Mouse (Mus musculus) heart, adult 2 months (tissue): ENCODE data around the gene Gm36028.

Experiments
- CTCF ChIP-seq: fragments of 200-600 bp; IDR thresholded peaks from 2 replicates; pipeline ENCODE4 v1.8.1; 2022; ENCODE audit warnings: antibody characterized with exemption, mild to moderate bottlenecking, moderate library complexity
- EP300 ChIP-seq: fragments of 200-500 bp; IDR thresholded peaks from 2 replicates; pipeline ENCODE4 v1.6.1; 2011; ENCODE audit warnings: low read depth, low read length, control low read depth; ENCODE audit not compliant: insufficient read depth
- POLR2A ChIP-seq: fragments of 200-500 bp; IDR thresholded peaks from 2 replicates; pipeline ENCODE4 v1.6.1; 2011; ENCODE audit warnings: mild to moderate bottlenecking, low read depth, low read length, control low read depth; ENCODE audit not compliant: insufficient read depth

DNA sequence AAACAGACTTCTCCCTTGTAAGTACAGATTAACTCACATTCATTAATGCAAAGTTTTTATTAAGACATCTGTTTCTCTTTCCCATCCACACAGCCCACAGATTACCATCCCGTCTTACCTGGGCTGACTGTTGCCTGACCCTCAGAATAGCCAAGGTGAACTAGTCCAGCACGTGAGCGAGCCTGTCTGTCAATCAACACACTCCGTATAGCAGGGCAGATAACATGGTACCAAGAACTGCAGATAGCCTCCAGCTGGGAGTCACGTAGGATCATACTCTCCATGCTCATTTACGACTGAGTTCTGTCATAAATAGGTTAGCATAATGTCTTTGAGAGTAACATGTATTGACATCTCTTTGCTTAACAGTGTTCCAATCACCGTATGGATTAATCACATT, at the start of gene Gm36028:
- no peak for TF ChIP-seq CTCF
- TF ChIP-seq POLR2A = no peak
- no peak for TF ChIP-seq EP300
